Mouse (Mus musculus) cerebellum, adult 2 months (tissue): ENCODE data around the gene Slc1a3.
A peak's percentile ranks its signal among the peaks of the same experiment; 100 is the strongest.

ENCODE experiments used
- CTCF ChIP-seq: fragments of 200-500 bp; IDR thresholded peaks from 2 replicates; pipeline ENCODE4 v1.5.1; 2011; ENCODE audit warnings: low read depth, mild to moderate bottlenecking, control low read depth, low read length, moderate library complexity, borderline replicate concordance; ENCODE audit not compliant: insufficient read depth
- POLR2A ChIP-seq: fragments of 200-500 bp; IDR thresholded peaks from 2 replicates; pipeline ENCODE4 v1.6.1; 2011; ENCODE audit warnings: low read length, control low read depth, borderline replicate concordance; ENCODE audit not compliant: insufficient read depth

GRCm38 (mm10) chr15:8623879-8624278, 86.7 kb downstream of the Slc1a3 start:
- TF ChIP-seq POLR2A = no peak
- peak; percentile 14; the same call in 1 of the 2 replicates for TF ChIP-seq CTCF
